Mouse (Mus musculus) lung, postnatal 0 days (tissue): ENCODE measurements at regions not wholly inside any gene's neighbourhood (a gene's known extent, or its start where the extent isn't known, plus 50 kb on each side); places are given as distances from the start of the nearest gene placed in this dataset.

Experiments
- ATAC-seq: fragments of 200-750 bp; cut with Nextera tagmentation; 2 replicates; pipeline ENCODE4 v1.8.0; 2017; ENCODE audit warnings: moderate library complexity
- DNase-seq: peaks from one replicate; pipeline ENCODE4 v3.0.0-alpha.2; 2016; ENCODE audit warnings: low spot score
- H3K27ac ChIP-seq: fragments of 300-500 bp; sonication (generic); 2 replicates; pipeline ENCODE4 v1.5.1; 2014; ENCODE audit warnings: antibody characterized with exemption, mild to moderate bottlenecking, low read length, mixed read lengths
- H3K27me3 ChIP-seq: fragments of 300-500 bp; sonication (generic); replicated peaks from 2 replicates; pipeline ENCODE4 v1.6.1; 2014; ENCODE audit warnings: low read length, mixed read lengths; ENCODE audit not compliant: insufficient read depth
- H3K36me3 ChIP-seq: fragments of 300-500 bp; sonication (generic); 2 replicates; pipeline ENCODE4 v1.6.1; 2014; ENCODE audit warnings: low read length, mixed read lengths; ENCODE audit not compliant: insufficient read depth
- H3K4me1 ChIP-seq: fragments of 300-500 bp; sonication (generic); 2 replicates; pipeline ENCODE4 v1.6.1; 2014; ENCODE audit warnings: antibody characterized with exemption, low read depth, low read length, mixed read lengths; ENCODE audit not compliant: insufficient read depth
- H3K4me2 ChIP-seq: fragments of 300-500 bp; sonication (generic); replicated peaks from 2 replicates; pipeline ENCODE4 v1.6.1; 2014; ENCODE audit warnings: low read depth, mild to moderate bottlenecking, low read length, moderate library complexity, mixed read lengths
- H3K4me3 ChIP-seq: fragments of 300-500 bp; sonication (generic); 2 replicates; pipeline ENCODE4 v1.5.1; 2014; ENCODE audit warnings: low read depth, low read length
- H3K9ac ChIP-seq: fragments of 300-500 bp; sonication (generic); replicated peaks from 2 replicates; pipeline ENCODE4 v1.6.1; 2014; ENCODE audit warnings: low read depth, mild to moderate bottlenecking
- H3K9me3 ChIP-seq: fragments of 300-500 bp; sonication (generic); 2 replicates; pipeline ENCODE4 v1.6.1; 2016; ENCODE audit warnings: low read length, mixed read lengths
- CTCF ChIP-seq: IDR thresholded peaks from 2 replicates; pipeline ENCODE4 v1.5.1; 2016; ENCODE audit warnings: antibody characterized with exemption, mild to moderate bottlenecking
- EP300 ChIP-seq: IDR thresholded peaks from 2 replicates; pipeline ENCODE4 v1.6.1; 2016; ENCODE audit warnings: antibody characterized with exemption, mild to moderate bottlenecking, control low read depth
- WGBS: fragments of 180-500 bp; shearing (Covaris S2); extraction: QIAGEN DNeasy Blood & Tissue Kit; methylation state at CpG from one replicate; pipeline ENCODE4 v1.1.7; 2014; 5-methylcytosine and 5-hydroxymethylcytosine counted together

DNA sequence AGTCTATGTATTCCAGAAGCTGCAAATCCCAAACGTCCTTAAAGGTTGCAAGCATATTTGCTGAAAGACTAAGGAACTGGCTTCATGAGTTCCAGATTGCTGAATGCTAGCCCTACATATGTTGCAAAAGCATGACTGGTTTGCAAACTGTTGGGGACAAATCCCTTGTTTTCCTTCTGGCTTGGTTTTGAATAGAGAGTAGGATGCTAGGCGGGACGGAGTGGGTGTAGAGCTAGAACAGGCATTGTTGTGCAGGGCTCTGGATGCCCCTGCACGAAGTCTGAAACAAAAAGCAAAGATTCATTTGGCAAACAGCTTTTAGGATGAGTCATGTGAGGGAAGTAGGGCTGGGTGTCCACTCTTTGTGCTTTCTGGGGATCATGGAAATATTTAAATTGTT, 500.9 kb upstream of the Cnksr2 start:
- Histone ChIP-seq H3K27me3 (no peaks in the 10 kb centered on the region), H3K27ac (no peak overlapping the region), H3K36me3 (no peaks in the 10 kb centered on the region), H3K4me3 (no peak overlapping the region), H3K9me3 (no peaks in the 10 kb centered on the region), H3K4me2 (no peak overlapping the region), H3K9ac (no peak overlapping the region), H3K4me1 (no peaks in the 10 kb centered on the region)
- TF ChIP-seq CTCF = no peak
- TF ChIP-seq EP300 = no peak
- ATAC-seq (no peak), DNase-seq (no peak)
- 57% methylated on average over 4 of the region's 4 CpGs for WGBS

DNA sequence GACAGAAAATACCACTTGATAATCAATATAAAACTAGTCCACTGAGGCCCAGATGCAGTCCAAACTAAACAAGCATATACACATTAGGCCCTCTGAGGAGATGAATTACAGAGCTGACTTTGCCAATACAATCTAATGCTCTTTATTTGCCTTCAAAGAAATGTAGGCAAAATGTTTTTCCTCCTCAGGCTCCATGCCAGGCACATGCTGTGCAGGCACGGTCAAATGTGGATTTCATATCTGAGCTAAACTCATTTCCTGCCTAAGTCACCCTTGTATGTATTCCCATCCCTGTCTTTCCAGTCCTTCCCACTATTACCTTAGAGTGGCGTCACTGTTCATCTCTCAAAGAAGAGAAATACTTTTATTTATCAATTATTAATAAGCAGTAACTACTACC, 534.8 kb upstream of the Cnksr2 start:
- ATAC-seq = no peak
- 75% methylated on average over 2 of the region's 2 CpGs for WGBS

DNA sequence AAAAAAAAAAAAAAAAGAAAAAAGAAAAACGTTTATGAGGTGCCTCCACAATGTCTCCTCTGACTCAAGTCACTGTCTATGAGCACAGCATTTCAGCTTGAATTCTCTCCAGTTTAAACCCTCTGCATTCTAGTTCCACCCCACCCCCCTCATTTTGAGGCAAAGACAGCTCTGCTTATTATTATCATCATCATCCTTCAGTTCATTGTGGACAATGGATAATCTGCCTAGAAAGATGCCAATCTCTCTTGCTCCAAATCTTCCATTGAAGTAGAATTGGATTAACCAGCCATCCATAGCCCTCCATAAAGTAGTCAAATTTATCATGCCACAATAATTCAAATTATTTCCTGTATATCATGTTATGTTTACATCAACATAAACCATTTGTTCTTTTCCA, 570.0 kb upstream of the Cnksr2 start:
- Histone ChIP-seq H3K36me3 (no peaks in the 10 kb centered on the region), H3K27ac (no peak overlapping the region), H3K9me3 (no peaks in the 10 kb centered on the region), H3K4me1 (no peaks in the 10 kb centered on the region), H3K27me3 (no peaks in the 10 kb centered on the region), H3K9ac (no peak overlapping the region), H3K4me2 (no peak overlapping the region), H3K4me3 (no peak overlapping the region)
- DNase-seq (no peak), ATAC-seq (no peak)
- TF ChIP-seq EP300 = no peak
- TF ChIP-seq CTCF = no peak
- WGBS = 9% methylated on average over 1 of the region's 1 CpGs

More for the DNA sequence above, 534.8 kb upstream of the Cnksr2 start:
- H3K9ac ChIP-seq = no peak overlapping the region
- no peak overlapping the region for H3K4me2 ChIP-seq
- H3K27me3 ChIP-seq = no peaks in the 10 kb centered on the region
- no peak for DNase-seq
- no peaks in the 10 kb centered on the region for H3K36me3 ChIP-seq
- no peak overlapping the region for H3K27ac ChIP-seq
- H3K4me3 ChIP-seq = no peak overlapping the region
- H3K9me3 ChIP-seq = no peaks in the 10 kb centered on the region
- H3K4me1 ChIP-seq = no peaks in the 10 kb centered on the region
- no peak for TF ChIP-seq EP300
- no peak for TF ChIP-seq CTCF

DNA sequence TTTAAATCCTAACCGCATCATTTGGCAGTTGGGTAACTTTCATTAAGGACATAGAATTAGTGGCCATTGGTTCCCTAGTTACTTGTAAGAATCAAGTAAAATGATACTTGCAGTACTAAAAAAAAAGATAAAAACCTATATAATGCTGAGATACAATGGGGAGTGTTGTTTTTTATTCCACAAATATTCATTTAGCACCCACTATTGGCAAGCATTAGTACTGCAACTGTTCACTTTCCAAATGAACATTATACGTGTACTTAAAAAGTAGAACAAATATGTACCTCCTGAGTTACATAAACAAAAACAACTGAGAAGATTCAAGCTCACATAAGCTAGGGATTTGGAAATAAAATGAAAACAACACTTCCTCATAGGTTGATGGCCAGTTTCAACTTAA, 570.5 kb upstream of the Cnksr2 start:
- WGBS = 64% methylated on average over 2 of the region's 2 CpGs
- no peak for DNase-seq
- H3K9ac ChIP-seq = no peak overlapping the region
- H3K4me2 ChIP-seq = no peak overlapping the region
- H3K27ac ChIP-seq = no peak overlapping the region
- H3K9me3 ChIP-seq = no peaks in the 10 kb centered on the region
- no peaks in the 10 kb centered on the region for H3K27me3 ChIP-seq
- ATAC-seq = no peak
- H3K4me3 ChIP-seq = no peak overlapping the region
- H3K36me3 ChIP-seq = no peaks in the 10 kb centered on the region
- no peaks in the 10 kb centered on the region for H3K4me1 ChIP-seq
- no peak for TF ChIP-seq EP300
- peak; percentile 56 for TF ChIP-seq CTCF

DNA sequence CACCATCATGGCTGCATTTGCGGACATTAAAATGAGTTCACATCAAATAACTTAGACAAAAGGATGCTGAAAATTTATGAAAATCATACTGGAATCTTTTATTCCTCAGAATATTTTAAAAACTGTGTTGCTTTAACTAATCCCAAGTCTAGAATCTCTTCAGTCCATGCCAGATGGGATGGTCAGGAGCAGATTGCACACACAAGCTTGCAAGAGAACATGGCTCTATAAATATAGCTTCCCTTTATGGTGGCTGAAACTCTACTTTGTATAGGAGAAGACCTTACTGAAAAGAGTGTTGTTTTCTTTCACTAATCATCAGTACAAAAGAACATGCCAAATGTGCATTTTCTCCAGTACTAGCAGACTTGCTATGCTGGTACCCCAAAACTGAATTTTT, 570.9 kb upstream of the Cnksr2 start:
- Histone ChIP-seq H3K4me3 (no peak overlapping the region), H3K4me2 (no peak overlapping the region), H3K27me3 (no peaks in the 10 kb centered on the region), H3K36me3 (no peaks in the 10 kb centered on the region), H3K27ac (no peak overlapping the region), H3K4me1 (no peaks in the 10 kb centered on the region), H3K9ac (no peak overlapping the region), H3K9me3 (no peaks in the 10 kb centered on the region)
- ATAC-seq = no peak
- DNase-seq = no peak
- TF ChIP-seq EP300 = no peak
- TF ChIP-seq CTCF = no peak
- 92% methylated on average over 1 of the region's 1 CpGs for WGBS

DNA sequence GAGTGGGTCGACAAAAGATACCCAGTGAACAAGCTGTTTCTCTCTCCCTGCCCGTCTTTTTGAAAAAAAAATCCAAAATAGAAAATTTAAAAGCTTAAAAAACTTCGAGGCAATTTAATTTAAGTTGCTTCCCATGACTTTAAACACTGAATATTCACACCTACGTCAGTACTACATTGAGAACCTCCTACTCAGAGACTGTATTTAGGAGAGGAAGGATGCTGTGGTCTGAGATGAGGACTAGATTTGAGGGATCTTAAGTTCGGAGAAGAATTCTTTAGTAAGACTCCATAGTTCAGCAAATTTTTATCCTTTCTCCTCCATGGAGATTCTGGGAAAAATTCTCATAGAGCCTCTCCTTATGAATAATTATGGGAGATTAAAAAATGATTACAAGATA, 571.4 kb upstream of the Cnksr2 start:
- no peak for TF ChIP-seq EP300
- TF ChIP-seq CTCF = no peak
- Histone ChIP-seq H3K27me3 (no peaks in the 10 kb centered on the region), H3K36me3 (no peaks in the 10 kb centered on the region), H3K4me3 (no peak overlapping the region), H3K9ac (no peak overlapping the region), H3K4me1 (no peaks in the 10 kb centered on the region), H3K9me3 (no peaks in the 10 kb centered on the region), H3K27ac (no peak overlapping the region), H3K4me2 (no peak overlapping the region)
- ATAC-seq (no peak), DNase-seq (no peak)
- 63% methylated on average over 5 of the region's 5 CpGs for WGBS

DNA sequence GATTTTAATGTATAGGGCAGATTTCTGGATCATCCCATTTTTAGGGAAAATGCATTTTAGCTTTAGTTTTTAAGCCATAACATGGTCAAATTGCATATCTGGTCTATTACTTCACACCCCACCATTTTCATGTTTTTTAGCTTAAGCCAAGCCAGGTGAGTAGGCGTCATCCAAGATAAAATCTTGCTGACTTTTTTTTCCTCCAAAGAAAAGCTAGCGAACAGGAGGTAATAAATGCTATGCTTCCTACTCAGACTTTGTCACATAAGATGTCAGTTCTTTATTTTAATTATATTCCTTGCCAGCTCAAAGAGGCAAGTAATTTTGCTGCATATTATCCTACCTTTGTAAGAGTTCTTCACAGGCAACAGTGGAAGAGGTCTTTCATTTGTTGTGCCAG, 572.0 kb upstream of the Cnksr2 start:
- Histone ChIP-seq H3K27me3 (no peaks in the 10 kb centered on the region), H3K4me2 (no peak overlapping the region), H3K4me3 (no peak overlapping the region), H3K27ac (no peak overlapping the region), H3K9ac (no peak overlapping the region), H3K36me3 (no peaks in the 10 kb centered on the region), H3K4me1 (no peaks in the 10 kb centered on the region), H3K9me3 (no peaks in the 10 kb centered on the region)
- TF ChIP-seq CTCF = no peak
- no peak for TF ChIP-seq EP300
- ATAC-seq = no peak
- WGBS = 77% methylated on average over 2 of the region's 2 CpGs
- no peak for DNase-seq
